In the genomic region with DNA sequence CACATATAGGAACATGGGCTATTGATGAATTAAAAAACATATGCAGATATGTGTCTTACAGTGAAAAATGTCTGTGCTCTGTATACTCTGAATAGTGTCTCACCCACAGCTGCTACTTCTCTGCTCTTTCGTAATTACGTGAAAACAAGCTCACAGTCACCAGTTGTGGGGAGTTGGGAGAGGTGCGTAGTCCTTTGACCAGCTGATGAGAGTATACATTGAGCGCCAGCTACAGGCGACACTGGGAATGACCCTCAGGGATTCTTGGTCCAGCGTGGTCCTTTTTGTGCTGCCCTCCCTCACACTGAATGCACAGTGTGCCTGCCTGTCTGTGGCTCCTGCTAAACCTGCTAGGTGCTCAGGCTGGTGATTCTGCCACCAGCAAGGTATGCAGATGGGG, we compare ENCODE assay signal across 8 mouse cellular contexts.
DNase-seq lines count a peak whose midpoint lies in the region; ATAC-seq lines count a peak whose summit lies in the region.

No protein-coding gene starts in this region.

- no peaks in the 10 kb centered on the region for H3K36me3 ChIP-seq in hindbrain, embryonic 14.5 days (replicated peaks; ENCODE audit: control insufficient read depth, insufficient read depth)

- H3K27me3 ChIP-seq in hindbrain, embryonic 14.5 days (ENCODE audit: control insufficient read depth, insufficient read depth, low read length), result no peaks in the 10 kb centered on the region

- no peak overlapping the region for H3K27ac ChIP-seq in hindbrain, embryonic 14.5 days

- H3K4me3 ChIP-seq in hindbrain, embryonic 14.5 days (replicated peaks; ENCODE audit: low read length), result no peak overlapping the region

- no peaks in the 10 kb centered on the region for H3K9me3 ChIP-seq in hindbrain, embryonic 14.5 days (ENCODE audit: control insufficient read depth, low read length)

- DNase-seq in heart, postnatal 14 days, result peak; percentile 47 to 54
- no peak for DNase-seq in heart, adult 8-10 months (ENCODE audit: low spot score)
- DNase-seq in urinary bladder, postnatal 25 days (ENCODE audit: low spot score), result peak; percentile 29
- no peak for DNase-seq in urinary bladder, postnatal 10 days (ENCODE audit: low spot score)
- DNase-seq in hindbrain, embryonic 14.5 days (ENCODE audit: low spot score), result peak; percentile 53
- peak; percentile 50 for DNase-seq in lung, postnatal 25 days (ENCODE audit: low spot score)

- H3K4me1 ChIP-seq in hindbrain, embryonic 14.5 days (replicated peaks; ENCODE audit: control insufficient read depth, insufficient read depth, low read length), result no peaks in the 10 kb centered on the region

- no peak overlapping the region for H3K4me2 ChIP-seq in hindbrain, embryonic 14.5 days (replicated peaks)

- no peak overlapping the region for H3K9ac ChIP-seq in hindbrain, embryonic 14.5 days

- 19% methylated on average over 6 of the region's 6 CpGs for WGBS in hindbrain, embryonic 14.5 days

- intact Hi-C loops in heart, postnatal 14 days (cut with DNase I), result loop anchor here (1.0 kb wide), 1 partner anchor 197 kb away; no protein-coding TSS in a partner anchor

- peak; percentile 70 for ATAC-seq in common myeloid progenitor, adult 5-6 weeks (replicated peaks; ENCODE audit: low read depth, poor library complexity, severe bottlenecking)
- ATAC-seq in hindbrain, embryonic 14.5 days (ENCODE audit: low FRiP score), result peak; percentile 52; the same call in 1 of the 2 replicates
- ATAC-seq in megakaryocyte, adult 5-6 weeks (ENCODE audit: poor library complexity, severe bottlenecking), result no peak

Comparison
In these comparisons a context has a peak if more than half of its experiments do, and no peak if none do; other contexts are left out.
1. DNase-seq: peak in heart, postnatal 14 days (2 of 2), urinary bladder, postnatal 25 days (single experiment), hindbrain, embryonic 14.5 days (single experiment) and lung, postnatal 25 days (single experiment); none in heart, adult 8-10 months (single experiment) and urinary bladder, postnatal 10 days (single experiment).